Mouse (Mus musculus): ENCODE measurements around the gene AU021092.

- no peak for TF ChIP-seq EP300 (optimal IDR thresholded peaks at IDR 0.05)
- TF ChIP-seq CTCF (IDR thresholded peaks at IDR 0.05; ENCODE audit: low read depth), result no peak
Measured at GRCm38 (mm10) chr16:5221403-5221802, 696 bp downstream of the AU021092 start.

All from stomach, postnatal 0 days (tissue).